Mouse (Mus musculus) G1E (cell line): ENCODE measurements around the gene Aplp1. TPM values are rescaled to one million over a fixed set of nuclear protein-coding genes. Genes with fewer than 3 reads are reported as not detected.

Experiments
- ATAC-seq: 2 replicates; pipeline ENCODE4 v1.8.0; 2016; ENCODE audit warnings: mild to moderate bottlenecking; ENCODE audit not compliant: insufficient number of reproducible peaks, poor library complexity, low FRiP score, severe bottlenecking; ENCODE audit errors: extremely low read depth
- DNase-seq: peaks from one replicate; pipeline ENCODE4 v3.0.0; 2012; ENCODE audit warnings: low spot score
- H3K27me3 ChIP-seq: 2 replicates; pipeline ENCODE4 v1.6.1; 2012; ENCODE audit warnings: mild to moderate bottlenecking, low read length, inconsistent platforms; ENCODE audit not compliant: insufficient read depth
- H3K36me3 ChIP-seq: replicated peaks from 2 replicates; pipeline ENCODE3; 2012; ENCODE audit warnings: mild to moderate bottlenecking, inconsistent platforms
- H3K4me1 ChIP-seq: 2 replicates; pipeline ENCODE4 v1.6.1; 2012; ENCODE audit warnings: low read depth, low read length, inconsistent platforms, mixed read lengths; ENCODE audit not compliant: insufficient read depth
- H3K4me3 ChIP-seq: 2 replicates; pipeline ENCODE4 v1.5.1; 2012; ENCODE audit warnings: low read depth, mild to moderate bottlenecking, inconsistent platforms, low read length, moderate library complexity, mixed read lengths
- H3K9me3 ChIP-seq: replicated peaks from 2 replicates; pipeline ENCODE4 v1.6.1; 2012; ENCODE audit warnings: inconsistent platforms
- CTCF ChIP-seq: IDR thresholded peaks from 2 replicates; pipeline ENCODE4 v1.5.1; 2012; ENCODE audit warnings: low read depth, low read length, inconsistent platforms, mixed read lengths
- GATA1 ChIP-seq: IDR thresholded peaks from 2 replicates; pipeline ENCODE4 v1.6.1; 2012; ENCODE audit warnings: borderline replicate concordance, low read length, inconsistent platforms, mixed read lengths
- GATA2 ChIP-seq: IDR thresholded peaks from 2 replicates; pipeline ENCODE4 v1.6.1; 2012; ENCODE audit warnings: low read depth, low read length, inconsistent platforms, borderline replicate concordance
- POLR2AphosphoS5 ChIP-seq: IDR thresholded peaks from 2 replicates; pipeline ENCODE4 v1.6.1; 2012; ENCODE audit warnings: low read depth, low read length, inconsistent platforms; ENCODE audit not compliant: insufficient replicate concordance
- TAL1 ChIP-seq: conservative IDR thresholded peaks from 2 replicates; pipeline ENCODE4 v1.6.1; 2012; ENCODE audit warnings: low read depth, low read length, inconsistent platforms, mixed read lengths
- polyA plus RNA-seq: library from polyadenylated mRNA; stranded (reverse); fragments of >175 nt; gene quantifications from 2 replicates; pipeline ENCODE4 v1.2.3, GENCODE M21; 2012
- total RNA-seq, 2 experiments: library from RNA; stranded (forward) in 1 of 2; stranded (reverse) in 1 of 2; fragments of 200-1000 nt in 1 of 2; fragments of >200 nt in 1 of 2; fragmentation: Nextera tagmentation in 1 of 2; gene quantifications; 2 replicates each; pipeline ENCODE4 v1.2.3; 2014 to 2017

Gene Aplp1
- total and polyA plus RNA-seq, 3 experiments, result 0.49 TPM; not detected in 2

DNA sequence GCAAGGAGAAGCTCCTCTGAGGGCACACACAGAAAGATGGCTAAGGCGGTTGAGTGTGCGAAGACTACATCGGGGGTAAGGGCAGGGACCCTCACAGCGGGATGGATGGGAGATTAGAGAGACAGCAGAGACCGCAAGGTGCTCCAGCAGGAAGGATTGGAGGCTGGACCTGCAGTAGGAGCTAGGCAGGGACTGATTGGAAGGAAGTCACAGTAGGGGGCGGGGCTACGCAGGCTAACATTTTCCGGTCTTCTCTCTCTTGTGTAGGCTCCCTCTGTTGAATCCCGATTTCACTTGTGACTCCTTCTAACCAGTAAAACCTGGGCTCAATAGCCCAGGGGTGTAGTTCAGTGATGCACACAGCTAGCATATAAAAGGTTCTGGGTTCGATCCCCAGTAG lies 8.5 kb downstream of the Aplp1 start:
- Histone ChIP-seq H3K9me3 (no peaks in the 10 kb centered on the region), H3K36me3 (no peaks in the 10 kb centered on the region), H3K27me3 (no peaks in the 10 kb centered on the region; the same call in 1 of the 2 replicates), H3K4me3 (no peak overlapping the region), H3K4me1 (no peaks in the 10 kb centered on the region)
- DNase-seq (no peak), ATAC-seq (no peak)
- no peak for TF ChIP-seq GATA1
- TF ChIP-seq POLR2AphosphoS5, result no peak
- TF ChIP-seq GATA2, result no peak
- no peak for TF ChIP-seq CTCF
- no peak for TF ChIP-seq TAL1

DNA sequence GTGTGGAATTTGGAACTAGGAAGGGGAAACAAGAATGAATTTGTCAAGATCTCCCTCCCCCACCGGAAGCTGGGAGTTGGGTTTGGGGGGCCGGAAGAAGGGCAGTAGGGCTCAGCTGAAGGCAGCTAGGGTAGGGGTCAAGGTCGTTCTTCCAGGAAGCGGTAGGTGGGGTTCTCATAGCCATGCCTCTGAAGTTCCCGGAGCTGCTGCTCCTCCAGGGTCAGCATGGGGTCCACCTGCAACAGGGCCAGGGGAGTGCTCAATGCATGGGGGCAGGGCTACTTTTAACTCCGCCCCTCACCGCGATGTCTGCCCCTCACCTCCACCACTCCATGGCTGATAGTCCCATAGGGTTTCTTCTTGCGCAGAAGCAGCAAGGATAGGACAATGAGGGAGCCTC lies 10.2 kb downstream of the Aplp1 start:
- ATAC-seq, result no peak

DNA sequence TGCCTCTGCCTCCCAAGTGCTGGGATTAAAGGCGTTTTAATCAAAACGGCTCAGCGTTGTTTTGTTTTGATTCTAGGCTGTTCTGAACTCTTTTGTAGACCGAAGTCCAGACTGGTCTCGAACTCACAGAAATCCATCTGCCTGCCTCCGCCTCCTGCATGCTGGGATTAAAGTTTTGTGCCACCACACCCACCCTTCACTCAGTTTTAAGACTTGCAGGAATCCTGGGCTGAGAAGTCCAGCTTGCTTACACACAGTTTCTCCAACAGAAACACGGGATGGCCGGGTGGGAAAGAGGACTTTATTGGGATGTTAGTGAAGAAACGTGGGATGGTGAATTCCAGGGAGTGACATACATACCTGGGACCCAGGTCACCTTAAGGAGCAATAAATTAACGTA lies 10.6 kb downstream of the Aplp1 start:
- ATAC-seq, result no peak

More for the DNA sequence above, 10.2 kb downstream of the Aplp1 start:
- Histone ChIP-seq H3K4me3 (no peak overlapping the region), H3K36me3 (no peaks in the 10 kb centered on the region), H3K4me1 (no peaks in the 10 kb centered on the region), H3K27me3 (no peaks in the 10 kb centered on the region; the same call in 1 of the 2 replicates), H3K9me3 (no peaks in the 10 kb centered on the region)
- TF ChIP-seq GATA2, result no peak
- TF ChIP-seq GATA1, result no peak
- TF ChIP-seq CTCF, result no peak
- TF ChIP-seq TAL1, result no peak
- TF ChIP-seq POLR2AphosphoS5, result no peak
- DNase-seq, result no peak

DNA sequence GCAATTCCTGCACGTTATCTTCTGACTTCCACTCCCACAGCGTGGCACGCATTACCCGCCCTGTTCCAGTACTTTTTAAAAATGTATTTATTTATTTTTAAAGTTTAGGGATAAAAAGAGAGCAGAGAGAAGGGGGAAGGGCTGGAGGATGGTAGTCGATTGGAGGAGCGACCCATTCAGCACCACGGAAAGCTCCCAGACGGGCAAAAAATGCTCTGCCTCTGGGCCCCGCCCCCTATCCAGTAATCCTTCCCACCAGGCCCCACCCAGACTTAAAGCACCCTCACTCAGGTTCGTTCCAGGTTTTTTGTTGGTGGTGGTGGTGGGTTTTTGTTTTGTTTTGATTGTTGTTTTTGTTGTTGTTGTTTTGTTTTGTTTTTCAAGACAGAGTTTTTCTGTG lies 11.1 kb downstream of the Aplp1 start:
- H3K9me3 ChIP-seq, result no peaks in the 10 kb centered on the region
- ATAC-seq, result no peak
- H3K27me3 ChIP-seq, result no peaks in the 10 kb centered on the region; the same call in 1 of the 2 replicates
- no peak for TF ChIP-seq CTCF
- TF ChIP-seq POLR2AphosphoS5, result no peak
- TF ChIP-seq GATA2, result no peak
- TF ChIP-seq GATA1, result no peak
- no peak for TF ChIP-seq TAL1
- no peaks in the 10 kb centered on the region for H3K36me3 ChIP-seq
- H3K4me3 ChIP-seq, result no peak overlapping the region
- DNase-seq, result peak; percentile 48
- no peaks in the 10 kb centered on the region for H3K4me1 ChIP-seq

More for the DNA sequence above, 10.6 kb downstream of the Aplp1 start:
- H3K36me3 ChIP-seq, result no peaks in the 10 kb centered on the region
- DNase-seq, result no peak
- no peaks in the 10 kb centered on the region for H3K4me1 ChIP-seq
- no peaks in the 10 kb centered on the region; the same call in 1 of the 2 replicates for H3K27me3 ChIP-seq
- H3K4me3 ChIP-seq, result no peak overlapping the region
- no peak for TF ChIP-seq GATA1
- TF ChIP-seq GATA2, result no peak
- TF ChIP-seq TAL1, result no peak
- TF ChIP-seq POLR2AphosphoS5, result no peak
- no peak for TF ChIP-seq CTCF
- no peaks in the 10 kb centered on the region for H3K9me3 ChIP-seq

DNA sequence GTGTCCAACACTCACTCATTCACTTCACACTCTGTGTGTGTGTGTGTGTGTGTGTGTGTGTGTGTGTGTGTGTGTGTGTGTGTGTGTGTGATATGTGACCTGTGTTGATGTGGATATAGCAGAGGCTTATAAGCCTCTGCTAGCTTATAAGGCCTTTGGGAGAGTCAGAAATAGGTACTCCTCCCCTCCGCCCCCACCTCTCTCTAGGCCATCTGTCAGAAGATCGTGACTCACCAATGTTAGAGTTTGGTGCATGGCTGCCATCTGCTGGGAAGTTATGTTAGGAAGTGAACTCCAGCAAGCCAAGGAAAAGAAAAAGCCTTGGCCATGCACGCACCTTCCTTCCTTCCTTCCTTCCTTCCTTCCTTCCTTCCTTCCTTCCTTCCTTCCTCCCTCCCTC lies 13.5 kb downstream of the Aplp1 start:
- H3K9me3 ChIP-seq, result no peaks in the 10 kb centered on the region
- no peak overlapping the region for H3K4me3 ChIP-seq
- TF ChIP-seq CTCF (no peak), POLR2AphosphoS5 (no peak), GATA2 (no peak), TAL1 (no peak), GATA1 (no peak)
- H3K36me3 ChIP-seq, result peaks cover 16% of the 10 kb centered on the region
- H3K27me3 ChIP-seq, result no peaks in the 10 kb centered on the region; the same call in 1 of the 2 replicates
- DNase-seq (no peak), ATAC-seq (no peak)
- H3K4me1 ChIP-seq, result no peaks in the 10 kb centered on the region

DNA sequence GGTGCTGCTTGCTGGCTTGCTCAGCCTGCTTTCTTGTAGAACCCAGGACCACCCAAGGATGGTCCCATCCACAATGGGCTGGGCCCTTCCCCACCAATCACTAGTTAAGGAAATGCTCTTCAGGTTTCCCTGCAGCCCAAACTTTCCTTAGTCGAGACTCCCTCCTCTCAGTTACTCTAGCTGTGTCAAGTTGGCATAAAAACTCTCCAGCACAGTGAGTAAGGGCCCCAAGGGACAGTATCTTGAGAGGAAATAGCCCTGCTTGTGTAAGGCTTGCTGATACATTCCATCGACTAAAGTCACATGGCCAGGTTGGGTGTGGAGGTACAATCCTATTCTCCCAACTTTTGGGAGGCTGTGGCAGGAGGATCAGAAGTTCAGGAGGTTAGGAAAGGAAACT lies 15.1 kb downstream of the Aplp1 start:
- Histone ChIP-seq H3K36me3 (peaks cover 29% of the 10 kb centered on the region), H3K4me3 (no peak overlapping the region), H3K27me3 (no peaks in the 10 kb centered on the region; the same call in 1 of the 2 replicates), H3K4me1 (no peaks in the 10 kb centered on the region), H3K9me3 (no peaks in the 10 kb centered on the region)
- TF ChIP-seq POLR2AphosphoS5 (no peak), GATA1 (no peak), CTCF (no peak), GATA2 (no peak), TAL1 (no peak)
- no peak for DNase-seq
- ATAC-seq, result no peak

DNA sequence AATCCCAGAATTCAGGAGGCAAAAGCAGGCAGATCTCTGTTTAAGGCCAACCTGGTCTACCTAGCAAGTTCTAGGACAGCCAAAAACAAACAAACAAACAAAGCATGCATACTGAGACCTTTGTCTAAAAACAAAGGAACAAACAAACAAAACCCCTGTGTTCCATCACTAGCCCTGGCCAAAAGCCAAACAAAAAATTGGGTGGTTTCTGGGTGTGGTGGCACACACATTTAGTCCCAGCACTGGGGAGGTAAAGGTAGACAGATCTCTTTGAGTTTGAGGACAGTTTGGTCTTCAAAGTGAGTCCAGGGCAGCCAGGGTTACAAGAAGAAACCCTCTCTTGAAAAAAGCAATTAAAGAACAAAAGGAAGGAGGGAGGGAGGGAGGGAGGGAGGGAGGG lies 16.0 kb downstream of the Aplp1 start:
- Histone ChIP-seq H3K36me3 (peaks cover 36% of the 10 kb centered on the region), H3K9me3 (no peaks in the 10 kb centered on the region), H3K4me3 (no peak overlapping the region), H3K27me3 (no peaks in the 10 kb centered on the region; the same call in 1 of the 2 replicates), H3K4me1 (no peaks in the 10 kb centered on the region)
- TF ChIP-seq CTCF, result no peak
- TF ChIP-seq POLR2AphosphoS5, result no peak
- TF ChIP-seq TAL1, result no peak
- TF ChIP-seq GATA1, result no peak
- TF ChIP-seq GATA2, result no peak
- DNase-seq, result no peak
- no peak for ATAC-seq
